Mouse (Mus musculus) heart, adult 11 months (tissue): ENCODE measurements around the gene Mdm2.
A peak's percentile ranks its signal among the peaks of the same experiment; 100 is the strongest.

Experiments used
- DNase-seq: peaks from one replicate; pipeline ENCODE4 v3.0.0; 2022

Mdm2 gene

DNA sequence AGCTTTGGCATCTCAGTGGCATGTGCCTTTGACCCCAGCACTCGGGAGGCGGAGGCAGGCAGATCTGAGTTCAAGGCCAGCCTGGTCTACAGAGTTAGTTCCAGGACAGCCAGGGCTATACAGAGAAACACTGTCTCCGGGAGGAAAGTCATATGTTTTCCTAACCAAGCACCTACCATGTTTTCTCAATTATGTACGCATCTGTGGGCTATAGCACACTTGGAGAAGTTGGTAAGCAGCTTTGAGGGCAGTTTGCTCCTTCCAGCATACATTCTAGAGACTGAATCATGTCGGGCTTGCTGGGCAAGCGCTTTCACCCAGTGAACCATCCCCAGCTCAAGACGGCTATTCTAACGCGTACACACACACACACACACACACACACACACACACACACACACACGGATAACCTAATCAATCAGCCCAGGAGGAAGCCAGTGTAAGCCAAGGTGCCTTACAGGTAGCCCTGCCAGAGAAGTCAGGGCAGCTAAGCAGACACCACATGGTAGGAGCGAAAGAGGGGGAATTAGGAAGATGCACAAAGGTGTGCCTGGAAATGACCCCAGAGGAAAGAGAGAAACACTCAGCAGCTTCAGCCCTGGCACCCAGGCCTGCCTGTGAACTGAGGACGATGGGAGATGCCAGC is 29.6 kb downstream of the Mdm2 start:
- peak; percentile 76 for DNase-seq

DNA sequence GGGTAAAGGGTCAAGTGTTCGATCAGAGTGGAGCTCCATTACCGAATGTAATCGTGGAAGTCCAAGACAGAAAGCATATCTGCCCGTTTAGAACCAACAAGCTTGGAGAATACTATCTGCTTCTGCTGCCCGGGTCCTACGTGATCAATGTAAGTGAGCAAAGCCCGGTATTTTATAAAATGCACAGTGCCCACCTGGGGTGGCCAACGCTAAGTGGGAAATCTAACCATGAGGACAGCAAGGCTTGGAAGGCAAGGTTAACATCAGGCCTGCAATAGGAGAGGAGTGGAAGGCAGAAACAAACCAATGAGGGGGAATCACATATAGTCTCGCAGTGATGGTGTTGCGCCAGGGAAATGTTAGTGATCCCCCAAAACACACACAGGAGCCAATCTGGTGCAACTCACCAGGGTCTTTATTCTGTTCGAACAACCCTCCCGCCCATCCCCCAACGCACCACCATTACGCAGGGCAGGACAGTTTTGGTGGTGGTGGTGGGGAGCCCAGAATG is 30.5 kb downstream of the Mdm2 start:
- DNase-seq = no peak

DNA sequence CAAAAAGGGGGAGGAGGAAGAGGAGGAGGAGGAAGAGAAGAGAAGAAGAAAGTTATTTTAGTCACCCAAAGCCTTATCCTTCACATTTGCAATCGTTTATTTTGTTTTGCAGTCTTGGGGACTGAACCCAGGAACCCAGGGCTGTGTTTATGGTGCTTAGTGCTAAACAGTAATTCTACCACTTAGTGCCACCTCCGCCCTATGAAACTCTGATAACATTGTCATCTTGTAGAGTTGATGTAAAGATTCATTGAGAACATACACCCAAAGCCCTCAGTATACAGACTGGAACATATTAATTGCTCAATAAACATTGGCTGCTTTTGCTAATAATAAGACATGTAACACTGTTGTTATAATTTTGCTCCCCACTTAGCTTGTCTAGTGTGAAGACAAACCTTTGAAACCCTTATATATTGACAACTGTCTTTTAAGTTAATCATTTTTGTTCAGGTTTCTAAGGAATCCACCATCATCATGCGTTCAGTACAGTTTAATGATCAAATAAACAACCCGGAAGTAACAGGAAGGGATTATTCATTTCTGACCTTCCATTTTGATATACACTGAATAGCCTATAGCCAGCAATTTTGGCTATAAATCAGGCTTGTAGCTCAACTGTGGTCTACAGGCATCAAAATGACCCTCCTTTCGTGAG is 31.4 kb downstream of the Mdm2 start:
- no peak for DNase-seq

DNA sequence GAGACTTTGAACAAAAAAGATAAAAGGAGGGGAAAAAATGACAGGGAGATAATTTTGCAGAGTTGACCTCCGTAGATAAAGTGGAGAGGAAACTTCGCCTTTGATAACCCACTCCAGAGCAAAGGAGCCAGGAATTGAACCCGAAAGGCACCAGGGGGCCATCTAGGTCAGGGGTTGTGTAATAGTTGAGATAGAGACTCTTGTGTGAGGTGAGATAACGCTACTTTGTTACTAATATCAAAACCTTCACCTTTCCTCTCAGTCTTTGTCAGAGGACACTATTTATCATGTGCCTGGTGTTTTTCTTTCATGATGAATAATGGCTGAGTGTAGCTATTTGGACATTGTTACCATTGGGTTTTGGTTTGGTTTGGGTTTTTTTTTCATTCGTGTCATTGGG is 32.2 kb downstream of the Mdm2 start:
- DNase-seq = no peak

DNA sequence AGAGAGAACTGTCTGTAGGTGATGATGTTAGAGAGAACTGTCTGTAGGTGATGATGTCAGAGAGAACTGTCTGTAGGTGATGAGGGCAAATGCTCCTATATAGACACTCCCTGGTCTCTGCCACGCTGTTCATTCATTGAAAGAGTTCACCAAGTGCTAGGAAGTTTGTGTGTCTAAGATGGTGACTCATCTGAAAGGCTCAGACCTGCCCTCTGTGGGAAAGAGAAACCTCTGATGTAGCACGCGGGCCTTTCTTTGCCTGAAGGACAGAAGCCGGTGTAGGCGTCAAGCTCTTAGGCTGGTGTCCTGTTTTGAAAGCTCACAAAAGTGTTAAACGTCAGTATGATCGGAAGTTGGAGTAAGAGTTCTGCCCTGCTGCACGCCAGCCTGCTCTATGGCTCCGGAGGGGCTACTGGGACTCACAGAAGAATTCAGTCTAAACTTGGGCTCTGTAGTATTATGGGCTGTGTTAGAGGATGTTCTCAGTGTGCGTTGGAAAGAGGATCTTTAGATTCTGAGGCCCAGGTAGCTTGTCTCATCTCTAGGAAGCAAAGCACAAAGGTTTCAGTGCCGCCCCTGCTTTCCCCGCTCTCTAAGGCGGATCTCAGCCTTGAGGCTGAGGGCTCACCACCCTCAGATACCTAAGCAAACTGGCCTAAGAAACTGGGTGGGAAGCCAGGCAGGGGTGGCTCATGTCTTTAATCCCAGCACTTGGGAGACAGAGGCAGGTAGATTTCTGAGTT is 32.9 kb downstream of the Mdm2 start:
- DNase-seq = no peak

DNA sequence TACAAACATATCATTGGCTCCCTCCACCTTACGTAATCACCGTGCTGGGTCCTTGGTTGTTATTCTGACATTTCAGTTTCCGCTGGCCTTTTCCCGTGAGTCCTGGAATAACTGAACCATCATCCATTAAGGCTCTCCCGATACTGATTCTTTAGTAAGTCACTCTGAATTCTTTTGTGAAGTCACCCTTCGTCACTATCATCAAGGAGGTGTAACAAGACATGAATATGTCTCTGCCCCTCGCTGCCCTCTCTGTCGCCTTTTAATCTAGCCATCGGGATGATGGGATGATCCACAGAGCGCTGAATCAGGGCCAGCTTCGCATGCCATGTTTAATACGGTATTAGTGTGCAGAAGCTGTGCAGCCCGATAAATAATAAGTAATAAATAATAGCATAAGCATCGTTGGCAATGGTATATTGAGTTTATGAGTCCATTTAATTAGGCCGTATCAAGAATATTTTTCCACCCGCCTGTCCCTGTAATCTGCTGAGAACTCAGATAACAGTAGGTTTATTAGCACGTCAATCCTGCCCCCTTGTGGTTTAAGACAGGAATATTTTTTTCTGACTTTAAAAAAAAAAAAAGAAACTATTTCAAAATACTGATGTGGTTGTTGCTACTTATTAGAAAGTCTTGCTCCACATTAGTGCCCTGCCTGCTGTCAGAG is 33.8 kb downstream of the Mdm2 start:
- DNase-seq = no peak

DNA sequence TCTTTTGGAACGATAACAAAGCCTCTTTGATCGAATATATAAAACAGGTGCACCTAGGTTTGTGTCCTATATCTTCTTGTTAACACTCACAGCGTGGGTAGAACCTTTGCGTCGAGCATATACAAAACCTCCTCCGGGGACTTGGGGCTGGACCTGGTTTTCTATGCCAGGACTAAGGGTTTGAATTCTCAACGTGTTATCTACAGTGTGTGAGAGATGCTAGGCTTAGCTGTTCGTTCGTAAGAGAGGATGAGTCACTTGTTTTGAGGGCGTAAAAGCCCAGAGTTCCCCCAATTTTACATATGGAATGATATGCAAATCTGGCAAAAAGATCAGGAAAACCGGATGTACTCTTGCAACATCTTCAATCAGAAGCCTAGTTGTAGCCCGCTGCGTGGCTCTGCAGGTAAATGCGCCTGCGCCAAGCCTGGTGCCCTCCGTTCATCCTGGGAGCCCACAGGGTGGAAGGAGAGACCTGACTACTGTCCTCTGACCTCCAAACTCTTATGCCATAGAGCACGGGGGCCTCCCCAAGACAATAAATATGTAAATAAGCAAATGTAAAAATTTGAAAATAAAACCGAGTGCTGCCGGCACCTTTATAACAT is 34.4 kb downstream of the Mdm2 start:
- peak; percentile 92 for DNase-seq

DNA sequence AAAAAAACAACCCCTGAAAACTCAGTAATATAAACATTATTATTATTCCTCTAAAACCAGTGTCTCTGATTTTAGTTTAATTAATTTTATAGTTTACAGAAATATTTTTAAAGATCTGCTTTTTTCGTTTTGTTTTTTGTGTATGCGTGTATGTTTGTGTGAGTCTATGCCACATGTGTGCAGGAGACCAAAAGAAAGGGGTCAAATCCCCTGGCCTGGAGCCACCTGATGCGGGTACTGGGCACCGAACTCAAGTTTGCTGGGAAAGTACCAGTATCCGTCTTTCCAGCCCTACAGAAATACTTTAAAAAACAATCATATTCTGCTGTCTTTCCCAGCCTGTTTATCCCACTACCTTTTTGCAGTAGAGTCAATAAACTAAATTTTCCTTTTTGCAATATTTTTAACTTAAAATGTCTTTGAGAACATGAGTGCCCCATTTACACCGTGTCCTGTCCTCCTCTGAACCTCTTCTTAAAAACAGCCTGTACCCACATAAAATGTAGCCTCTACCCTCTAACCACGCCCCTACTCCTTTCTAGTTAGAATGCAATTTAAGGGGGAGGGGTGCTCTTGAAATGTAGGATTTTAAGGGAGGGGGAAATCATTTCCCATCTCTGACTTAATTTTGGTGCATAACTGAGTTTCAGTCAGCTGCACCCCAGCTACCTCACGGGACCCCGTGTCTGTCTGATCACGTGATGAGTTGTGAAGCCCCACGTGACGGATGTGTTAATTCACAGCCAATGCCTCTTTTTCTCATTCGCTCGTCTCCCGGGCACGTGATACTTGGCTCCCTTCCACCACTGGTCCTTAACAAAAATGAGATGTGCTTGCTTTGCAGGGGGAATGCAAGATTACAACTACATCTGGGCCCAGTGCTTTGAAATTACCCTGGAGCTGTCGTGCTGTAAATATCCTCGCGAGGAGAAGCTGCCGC is 35.2 kb downstream of the Mdm2 start:
- DNase-seq = peak; percentile 98

DNA sequence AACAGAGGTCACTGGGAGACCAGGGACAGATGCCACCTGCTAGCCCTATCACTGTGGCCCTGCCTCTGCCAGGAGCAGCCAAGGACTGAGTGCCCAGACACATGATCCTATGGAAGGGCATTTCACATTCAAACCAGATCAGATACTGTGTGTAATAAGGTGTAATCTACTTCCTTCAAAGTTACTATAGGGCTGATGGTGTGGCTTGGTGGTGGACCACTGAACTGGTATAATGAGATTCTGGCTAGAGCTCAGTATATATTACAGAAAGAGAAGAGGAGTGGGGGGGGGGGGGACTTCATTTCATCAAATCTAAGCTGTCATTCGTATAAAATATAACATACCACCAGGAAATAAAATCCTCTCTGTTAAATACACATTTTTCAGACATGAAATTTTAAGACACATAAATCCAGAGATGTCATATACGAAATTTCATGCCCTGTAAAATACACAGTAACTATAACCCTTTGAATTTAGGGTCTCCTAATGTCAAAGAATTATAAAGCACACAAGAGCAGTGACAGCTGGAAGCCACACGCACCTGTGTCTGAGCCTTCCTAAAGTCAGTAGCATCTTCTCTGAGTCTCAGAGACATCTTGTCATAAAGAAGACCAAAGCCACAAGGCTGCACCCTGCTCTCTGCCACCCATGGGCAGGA is 36.1 kb downstream of the Mdm2 start:
- DNase-seq = no peak

DNA sequence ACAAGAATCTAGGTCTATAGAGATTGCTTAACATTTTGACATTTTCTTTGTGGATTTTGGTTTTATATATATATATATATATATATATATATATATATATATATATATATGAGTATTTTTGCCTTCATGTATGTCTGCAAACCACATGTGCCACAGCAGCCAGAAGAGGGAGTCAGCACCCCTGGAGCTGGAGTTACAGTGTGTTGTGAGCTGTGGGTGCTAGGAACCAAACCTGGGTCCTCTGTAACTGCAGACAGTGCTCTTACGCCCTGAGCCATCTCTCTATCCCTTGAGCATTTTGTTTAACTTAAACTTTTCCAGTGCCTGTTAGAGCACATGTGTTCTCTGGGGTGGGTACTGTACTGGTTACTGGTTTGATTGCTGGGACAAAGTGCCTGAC is 36.6 kb downstream of the Mdm2 start:
- DNase-seq = no peak

DNA sequence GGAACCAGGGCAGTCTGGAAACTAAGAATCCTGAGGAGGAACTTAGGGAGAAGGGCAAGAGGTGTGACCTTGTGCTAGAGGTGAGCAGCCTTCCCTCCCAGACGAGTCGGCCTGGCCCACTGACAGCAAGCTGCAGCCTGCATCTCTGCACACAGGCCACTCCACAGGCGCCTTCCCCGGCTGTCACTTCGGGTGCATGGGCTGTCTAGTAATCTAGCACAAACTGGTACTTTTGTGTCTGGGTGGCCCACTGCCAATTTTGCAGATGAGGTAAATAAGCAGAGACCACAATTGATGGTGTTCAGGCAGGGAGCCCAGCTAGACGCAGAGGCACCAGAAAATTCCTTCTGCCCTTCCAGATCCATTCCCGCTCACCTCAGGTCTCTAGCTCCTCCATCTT is 37.9 kb downstream of the Mdm2 start:
- no peak for DNase-seq

DNA sequence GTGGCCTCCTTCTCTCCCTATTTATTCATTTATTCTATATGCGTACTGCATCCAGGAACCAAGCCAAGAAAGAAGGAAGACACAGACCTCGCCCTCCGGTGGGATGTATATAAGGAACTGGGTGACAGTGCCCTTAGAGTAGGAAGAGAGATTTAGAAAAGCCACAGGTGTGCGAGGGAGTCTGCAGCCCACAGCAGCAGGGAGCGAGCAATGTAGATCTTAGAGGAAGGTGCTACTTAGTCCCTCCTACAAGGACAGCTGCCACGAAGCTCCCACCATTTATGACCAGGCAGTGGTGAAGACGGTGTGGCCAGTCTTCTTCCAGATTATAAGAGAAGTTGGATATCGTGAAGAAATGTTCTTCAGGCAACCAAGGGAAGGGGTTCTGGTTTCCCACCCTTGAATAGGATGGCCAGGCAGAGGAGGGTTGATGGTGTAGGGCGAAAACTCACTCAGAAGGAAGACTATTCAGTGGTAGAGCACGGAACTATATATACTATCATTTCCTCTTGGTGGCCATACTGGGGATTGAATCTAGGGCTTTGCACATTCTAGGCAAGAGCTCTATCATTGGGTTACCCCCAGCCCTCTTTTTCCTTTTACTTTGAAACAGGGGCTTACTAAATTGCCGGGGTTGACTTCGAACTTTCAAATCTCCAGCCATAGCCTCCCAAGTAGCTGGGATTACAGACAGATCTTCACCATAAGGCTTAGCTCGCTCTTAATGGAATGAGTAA is 38.5 kb downstream of the Mdm2 start:
- DNase-seq = no peak

DNA sequence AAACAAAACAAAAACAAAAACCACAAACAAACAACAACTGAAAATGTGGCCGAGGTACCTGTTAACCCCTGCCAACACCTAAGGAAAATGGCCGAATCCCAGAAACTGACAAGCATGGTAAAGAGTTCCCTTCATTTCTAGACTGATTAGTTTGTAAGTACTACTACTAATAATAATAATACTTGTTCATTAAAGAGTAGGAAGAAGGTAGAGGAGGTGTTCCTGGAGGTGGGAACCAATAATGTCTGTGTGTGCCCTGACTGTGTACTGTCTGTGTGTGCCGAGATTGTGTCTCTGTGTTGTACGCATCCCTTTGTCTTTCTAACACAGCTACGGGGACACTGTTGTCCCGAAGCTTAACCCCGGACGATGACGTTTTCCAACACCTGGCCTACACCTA is 39.3 kb downstream of the Mdm2 start:
- no peak for DNase-seq

DNA sequence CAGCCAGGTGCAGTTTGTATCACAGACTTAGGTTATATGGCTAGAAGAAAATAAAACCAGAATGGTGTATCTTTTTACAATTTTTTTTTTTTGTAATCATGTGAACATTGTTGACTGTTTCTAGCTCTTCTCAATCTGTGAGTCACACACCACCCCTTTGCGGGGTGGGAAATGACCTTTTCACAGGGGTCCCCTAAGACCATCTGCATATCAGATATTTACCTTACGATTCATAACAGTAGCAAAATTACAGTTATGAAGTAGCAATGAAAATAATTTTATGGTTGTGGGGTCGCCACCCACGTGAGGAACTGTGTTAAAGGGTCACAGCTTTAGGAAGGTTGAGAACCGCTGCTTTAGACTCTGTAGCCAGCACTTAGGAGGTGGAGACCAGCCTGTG is 39.8 kb downstream of the Mdm2 start:
- no peak for DNase-seq

DNA sequence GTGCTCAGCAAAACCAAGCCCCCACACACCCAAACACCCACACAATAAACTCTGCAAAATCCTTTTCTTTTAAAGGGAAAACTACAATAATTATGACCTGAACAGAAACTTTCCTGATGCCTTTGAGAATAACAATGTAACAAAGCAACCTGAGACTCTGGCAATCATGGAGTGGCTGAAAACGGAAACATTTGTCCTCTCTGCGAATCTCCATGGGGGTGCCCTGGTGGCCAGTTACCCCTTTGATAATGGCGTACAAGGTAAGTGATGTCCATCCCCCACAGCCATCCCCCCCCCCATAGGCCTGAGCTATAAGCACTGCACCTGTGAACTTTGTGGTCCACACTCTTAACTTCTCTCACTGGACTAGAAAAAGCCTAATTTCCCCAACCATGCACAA is 40.5 kb downstream of the Mdm2 start:
- no peak for DNase-seq

DNA sequence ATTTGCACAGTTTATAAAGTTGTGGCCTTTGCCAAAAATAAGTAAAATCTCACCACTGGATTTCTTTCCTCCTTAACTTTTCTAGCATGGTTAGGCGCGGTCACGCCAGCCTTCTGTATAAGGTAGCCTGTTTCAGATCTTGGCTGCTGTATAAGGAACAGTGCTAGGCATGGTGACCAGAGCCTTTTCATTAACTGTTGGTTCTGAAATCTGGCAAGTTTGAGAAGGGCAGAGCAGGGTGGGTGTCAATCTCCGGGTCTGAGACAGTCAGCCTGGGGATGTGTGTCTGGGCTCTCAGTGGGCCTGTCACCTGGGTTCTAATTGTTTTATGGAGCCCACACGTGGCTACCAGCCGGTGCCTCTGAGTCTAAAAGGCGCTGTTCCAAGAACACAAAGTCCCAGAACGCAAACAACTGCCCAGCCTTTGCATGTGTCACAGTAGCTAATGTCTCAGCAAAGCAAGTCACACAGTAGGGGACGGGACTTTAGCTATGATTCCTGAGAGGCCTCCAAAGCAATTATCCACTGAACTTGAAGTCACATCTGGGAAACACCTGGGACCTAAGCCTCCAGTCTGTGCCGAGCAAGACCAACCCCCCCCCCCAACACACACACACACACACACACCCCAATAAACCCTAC is 41.0 kb downstream of the Mdm2 start:
- no peak for DNase-seq

DNA sequence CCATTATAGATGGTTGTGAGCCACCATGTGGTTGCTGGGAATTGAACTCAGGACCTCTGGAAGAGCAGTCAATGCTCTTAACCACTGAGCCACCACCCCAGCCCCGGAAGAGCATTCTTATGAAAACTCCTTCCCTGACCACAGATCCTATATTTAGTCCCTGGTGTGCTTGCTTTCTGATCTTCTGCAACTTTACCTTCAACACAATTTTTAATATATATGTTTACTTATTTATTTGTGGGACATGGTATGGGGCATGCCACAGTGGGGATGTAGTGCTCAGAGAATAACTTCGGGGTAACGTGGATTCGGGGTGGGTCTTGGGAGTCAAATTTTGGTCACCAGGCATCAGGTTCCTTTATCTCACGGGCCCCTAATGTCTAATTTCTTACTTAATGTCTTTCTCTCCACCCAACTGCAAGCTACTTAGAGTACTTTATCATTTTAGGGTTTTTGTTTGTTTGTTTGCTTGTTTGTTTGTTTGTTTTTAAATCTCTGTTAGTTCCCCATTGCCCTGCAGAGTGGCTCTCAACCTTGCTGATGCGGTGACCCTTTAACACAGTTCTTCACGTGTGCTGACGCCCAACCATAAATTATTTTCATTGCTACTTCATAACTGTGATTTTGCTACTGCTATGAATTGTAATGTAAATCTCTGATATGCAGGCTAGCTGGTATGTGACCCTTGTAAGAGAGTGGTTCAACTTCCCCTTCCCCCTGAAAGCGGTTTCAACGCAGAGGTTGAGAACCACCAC is 41.8 kb downstream of the Mdm2 start:
- DNase-seq = no peak

DNA sequence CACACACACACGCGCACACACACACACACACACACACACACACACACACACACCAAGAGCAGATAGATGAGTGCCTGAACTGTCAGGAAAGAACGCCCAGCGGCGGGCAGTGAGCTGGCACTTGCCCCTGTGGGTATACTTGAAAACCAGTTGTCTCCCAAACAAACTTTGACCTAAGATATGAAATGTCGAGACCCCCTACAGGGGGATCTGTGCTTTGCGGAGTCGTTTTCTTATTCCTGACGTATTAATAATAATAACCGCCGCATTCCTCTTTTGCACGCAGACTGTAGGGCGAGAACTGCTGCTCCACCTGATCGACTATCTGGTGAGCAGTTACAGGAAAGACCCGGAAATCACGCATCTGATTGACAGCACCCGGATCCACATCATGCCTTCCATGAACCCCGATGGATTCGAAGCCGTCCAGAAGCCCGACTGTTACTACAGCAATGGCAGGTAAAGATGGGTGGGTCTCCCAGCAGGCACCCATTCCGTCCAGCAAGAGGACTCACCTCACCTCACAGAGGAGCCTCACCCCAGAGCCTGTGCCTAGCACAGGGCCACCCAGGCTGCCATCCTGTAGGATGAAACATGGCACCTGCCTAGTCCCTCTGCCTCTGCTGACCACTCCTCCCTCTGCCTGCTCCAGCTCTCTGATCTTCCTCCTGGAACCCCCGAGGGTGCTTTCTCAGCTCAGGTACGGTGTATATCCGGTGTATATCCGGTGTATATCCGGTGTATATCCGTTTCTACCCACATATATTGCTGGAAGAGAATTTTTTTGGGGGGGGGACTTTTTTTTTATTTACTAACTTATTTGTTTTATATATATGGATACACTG is 42.7 kb downstream of the Mdm2 start:
- no peak for DNase-seq
